Mouse (Mus musculus): ENCODE measurements around the gene Naaladl2. TPM values are rescaled to one million over a fixed set of nuclear protein-coding genes. Genes with fewer than 3 reads are reported as not detected.

Naaladl2 gene
- total and polyA plus RNA-seq, 3 experiments: 0.13 TPM; not detected in 2

DNA sequence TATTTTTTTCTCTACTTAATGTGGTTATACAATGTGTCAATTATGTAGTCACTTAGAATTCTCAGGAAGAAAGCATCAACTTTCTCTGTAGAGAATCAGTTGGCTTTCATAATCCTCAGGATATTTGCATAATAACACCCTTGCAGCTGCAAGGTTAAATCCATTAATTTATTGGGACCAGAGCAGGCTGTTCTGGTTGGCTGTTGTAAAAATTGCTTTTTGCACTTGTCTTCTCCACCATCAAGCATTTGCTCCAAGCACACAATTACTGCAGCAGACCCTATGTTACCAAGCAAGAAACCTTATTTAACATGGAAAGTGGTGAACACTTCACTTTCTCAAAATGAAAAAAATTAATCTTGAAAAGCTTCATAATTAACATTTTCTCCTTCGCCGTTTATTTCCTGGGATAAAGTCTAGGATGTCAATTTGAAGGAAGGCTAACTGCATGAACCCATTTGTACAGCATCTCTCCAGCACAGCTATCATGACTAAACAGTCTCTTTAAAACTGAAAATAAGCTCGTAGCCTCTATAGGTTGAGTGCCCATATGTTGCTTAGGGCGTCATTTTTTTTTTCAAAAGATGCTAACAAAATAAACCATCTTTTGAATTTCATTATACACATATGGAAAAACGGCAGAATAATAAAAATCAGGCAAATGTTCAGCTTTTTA, 205.4 kb downstream of the Naaladl2 start:
- no peaks in the 10 kb centered on the region for H3K4me1 ChIP-seq (ENCODE audit: control insufficient read depth in 1 of 2, insufficient read depth in 2 of 2)
- TF ChIP-seq CHD2 (IDR thresholded peaks at IDR 0.05; ENCODE audit: low read length) (no peak), MAFK (IDR thresholded peaks at IDR 0.05; ENCODE audit: insufficient replicate concordance, low read length) (no peak), ZMIZ1 (IDR thresholded peaks at IDR 0.05; ENCODE audit: low read depth, low read length) (no peak), IRF4 (IDR thresholded peaks at IDR 0.05; ENCODE audit: low read depth, low read length) (no peak), PAX5 (IDR thresholded peaks at IDR 0.05; ENCODE audit: low read length) (no peak), RAD21 (IDR thresholded peaks at IDR 0.05; ENCODE audit: low read depth, low read length) (no peak), ZKSCAN1 (IDR thresholded peaks at IDR 0.05; ENCODE audit: borderline replicate concordance, low read depth, low read length) (no peak), BHLHE40 (IDR thresholded peaks at IDR 0.05; ENCODE audit: low read depth, low read length) (no peak), ZC3H11A (IDR thresholded peaks at IDR 0.05; ENCODE audit: low read depth, low read length) (no peak), ZNF384 (IDR thresholded peaks at IDR 0.05; ENCODE audit: low read depth, low read length) (no peak), ETS1 (conservative IDR thresholded peaks at IDR 0.05; ENCODE audit: low read depth, low read length) (no peak), JUND (conservative IDR thresholded peaks at IDR 0.05; ENCODE audit: low read depth, low read length) (no peak), CHD1 (IDR thresholded peaks at IDR 0.05; ENCODE audit: low read depth, low read length) (no peak), E2F4 (IDR thresholded peaks at IDR 0.05; ENCODE audit: insufficient replicate concordance, low read depth, low read length) (no peak)
- H3K4me2 ChIP-seq (ENCODE audit: insufficient read depth, low read depth, poor library complexity, severe bottlenecking): no peak overlapping the region
- H3K79me2 ChIP-seq (replicated peaks; ENCODE audit: control insufficient read depth, extremely low read depth, insufficient read depth, poor library complexity, severe bottlenecking): no peaks in the 10 kb centered on the region
- H3K9ac ChIP-seq (ENCODE audit: insufficient read depth, low read depth): no peak overlapping the region
- no peaks in the 10 kb centered on the region for H3K27me3 ChIP-seq (replicated peaks)
- dilution Hi-C loops (cut with MboI; ENCODE audit: extremely low pct_ligation_motif_present, extremely low pct_unique_long_range_greater_than_20kb, low sequenced_read_pairs): no loop called here
- DNase-seq (ENCODE audit: extremely low read depth): no peak
- no peaks in the 10 kb centered on the region for H3K36me3 ChIP-seq (replicated peaks in 1 of 2; ENCODE audit: control insufficient read depth in 1 of 2, insufficient read depth in 1 of 2, low read length in 1 of 2)
- no peak overlapping the region for H3K4me3 ChIP-seq (replicated peaks in 1 of 3; ENCODE audit: low read depth in 2 of 3, low read length in 2 of 3, poor library complexity in 1 of 3)
- no peak overlapping the region for H3K27ac ChIP-seq (ENCODE audit: insufficient read depth, low read depth)
- in situ Hi-C loops (cut with MboI; ENCODE audit: low pct_ligation_motif_present, low pct_unique_long_range_greater_than_20kb, low sequenced_read_pairs): no loop called here
- H3K9me3 ChIP-seq (replicated peaks; ENCODE audit: low read length): peaks cover 19% of the 10 kb centered on the region

DNA sequence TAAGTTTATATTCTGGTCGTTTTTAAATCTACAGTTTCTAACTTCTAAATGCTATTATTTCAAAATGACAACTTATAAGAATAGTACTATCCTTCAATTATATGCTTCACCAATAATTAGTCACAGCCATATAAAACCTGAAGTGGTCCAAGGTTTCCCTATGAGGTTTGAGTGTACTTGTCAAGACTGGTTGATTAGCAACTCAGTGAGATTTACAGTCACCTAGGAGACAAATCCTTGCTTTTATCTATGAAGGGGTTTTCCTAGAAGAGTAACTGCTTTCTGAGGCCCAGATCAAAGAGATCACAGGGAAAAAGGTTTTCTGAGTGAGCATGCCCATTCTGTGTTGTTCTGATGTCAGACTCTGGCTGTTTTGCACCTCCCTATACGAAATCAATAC, 222.2 kb downstream of the Naaladl2 start:
- in situ Hi-C loops (cut with MboI; ENCODE audit: low pct_ligation_motif_present, low pct_unique_long_range_greater_than_20kb, low sequenced_read_pairs) (no loop called here), dilution Hi-C loops (cut with MboI; ENCODE audit: extremely low pct_ligation_motif_present, extremely low pct_unique_long_range_greater_than_20kb, low sequenced_read_pairs) (no loop called here)
- no peak for DNase-seq (ENCODE audit: extremely low read depth)
- Histone ChIP-seq H3K4me1 (ENCODE audit: control insufficient read depth in 1 of 2, insufficient read depth in 2 of 2) (no peaks in the 10 kb centered on the region), H3K27me3 (replicated peaks) (no peaks in the 10 kb centered on the region), H3K79me2 (replicated peaks; ENCODE audit: control insufficient read depth, extremely low read depth, insufficient read depth, poor library complexity, severe bottlenecking) (no peaks in the 10 kb centered on the region), H3K9ac (ENCODE audit: insufficient read depth, low read depth) (no peak overlapping the region), H3K27ac (ENCODE audit: insufficient read depth, low read depth) (no peak overlapping the region), H3K4me2 (ENCODE audit: insufficient read depth, low read depth, poor library complexity, severe bottlenecking) (no peak overlapping the region), H3K9me3 (replicated peaks; ENCODE audit: low read length) (peaks cover 19% of the 10 kb centered on the region), H3K4me3 (replicated peaks in 1 of 3; ENCODE audit: low read depth in 2 of 3, low read length in 2 of 3, poor library complexity in 1 of 3) (no peak overlapping the region), H3K36me3 (replicated peaks in 1 of 2; ENCODE audit: control insufficient read depth in 1 of 2, insufficient read depth in 1 of 2, low read length in 1 of 2) (no peaks in the 10 kb centered on the region)
- no peak for TF ChIP-seq PAX5 (IDR thresholded peaks at IDR 0.05; ENCODE audit: low read length)
- no peak for TF ChIP-seq ELF1 (IDR thresholded peaks at IDR 0.05; ENCODE audit: low read depth, low read length)
- no peak for TF ChIP-seq BHLHE40 (IDR thresholded peaks at IDR 0.05; ENCODE audit: low read depth, low read length)

All from CH12.LX (cell line).